Mouse (Mus musculus) CH12.LX (cell line): ENCODE data around the gene Ppip5k1. TPM values are rescaled to one million over a fixed set of nuclear protein-coding genes. Genes with fewer than 3 reads are reported as not detected.

ENCODE experiments used
- DNase-seq: peaks from one replicate; pipeline ENCODE4 v3.0.0-alpha.2; 2013; ENCODE audit errors: extremely low read depth
- H3K27ac ChIP-seq: 2 replicates; pipeline ENCODE4 v1.5.1; 2012; ENCODE audit warnings: low read depth, mild to moderate bottlenecking, control low read depth, moderate library complexity; ENCODE audit not compliant: insufficient read depth
- H3K27me3 ChIP-seq: replicated peaks from 2 replicates; pipeline ENCODE3; 2012; ENCODE audit warnings: inconsistent platforms
- H3K36me3 ChIP-seq, 2 experiments: replicated peaks in 1 of 2; 2 replicates each; pipeline versions ENCODE3 to v1.6.1; 2012; ENCODE audit warnings: inconsistent platforms in 1 of 2, low read length in 1 of 2, mild to moderate bottlenecking in 1 of 2, mixed read lengths in 1 of 2, moderate library complexity in 1 of 2; ENCODE audit not compliant: control insufficient read depth in 1 of 2, insufficient read depth in 1 of 2
- H3K4me1 ChIP-seq, 2 experiments: 2 replicates each; pipeline ENCODE4 v1.6.1; 2012; ENCODE audit warnings: inconsistent platforms in 1 of 2, moderate library complexity in 1 of 2; ENCODE audit not compliant: insufficient read depth in 2 of 2, control insufficient read depth in 1 of 2
- H3K4me2 ChIP-seq: 2 replicates; pipeline ENCODE4 v1.6.1; 2012; ENCODE audit warnings: low read depth, mild to moderate bottlenecking, control low read depth; ENCODE audit not compliant: poor library complexity, insufficient read depth, severe bottlenecking
- H3K4me3 ChIP-seq, 3 experiments: fragments of 150-350 bp in 1 of 3; sonication (generic) in 1 of 3; replicated peaks in 1 of 3; 2 replicates each; pipeline versions ENCODE3 to v1.5.1; 2011 to 2012; ENCODE audit warnings: low read depth in 2 of 3, low read length in 2 of 3, mild to moderate bottlenecking in 2 of 3, moderate library complexity in 2 of 3, control low read depth in 1 of 3, improper control_type of control experiment in 1 of 3, inconsistent platforms in 1 of 3, mixed read lengths in 1 of 3; ENCODE audit not compliant: poor library complexity in 1 of 3
- H3K79me2 ChIP-seq: replicated peaks from 2 replicates; pipeline ENCODE4 v1.6.1; 2012; ENCODE audit warnings: mild to moderate bottlenecking, moderate library complexity; ENCODE audit not compliant: control insufficient read depth, poor library complexity, insufficient read depth, severe bottlenecking; ENCODE audit errors: extremely low read depth
- H3K9ac ChIP-seq: 2 replicates; pipeline ENCODE4 v1.6.1; 2012; ENCODE audit warnings: low read depth, mild to moderate bottlenecking, control low read depth, moderate library complexity; ENCODE audit not compliant: insufficient read depth
- H3K9me3 ChIP-seq: replicated peaks from 2 replicates; pipeline ENCODE3; 2012; ENCODE audit warnings: low read length, inconsistent platforms, mixed read lengths
- BHLHE40 ChIP-seq: IDR thresholded peaks from 2 replicates; pipeline ENCODE4 v1.6.1; 2011; ENCODE audit warnings: mild to moderate bottlenecking, low read depth, low read length, improper control_type of control experiment
- E2F4 ChIP-seq: IDR thresholded peaks from 2 replicates; pipeline ENCODE4 v1.6.1; 2011; ENCODE audit warnings: low read depth, low read length, improper control_type of control experiment; ENCODE audit not compliant: insufficient replicate concordance
- EP300 ChIP-seq: IDR thresholded peaks from 2 replicates; pipeline ENCODE4 v1.6.1; 2011; ENCODE audit warnings: low read length, improper control_type of control experiment
- HCFC1 ChIP-seq: IDR thresholded peaks from 2 replicates; pipeline ENCODE4 v1.6.1; 2012; ENCODE audit warnings: low read depth, mild to moderate bottlenecking, inconsistent platforms, low read length, improper control_type of control experiment
- IRF4 ChIP-seq: IDR thresholded peaks from 2 replicates; pipeline ENCODE4 v1.6.1; 2014; ENCODE audit warnings: low read depth, mild to moderate bottlenecking, inconsistent platforms, low read length, improper control_type of control experiment
- JUN ChIP-seq: IDR thresholded peaks from 2 replicates; pipeline ENCODE4 v1.6.1; 2011; ENCODE audit warnings: low read depth, mild to moderate bottlenecking, low read length, improper control_type of control experiment, moderate library complexity; ENCODE audit not compliant: insufficient read depth
- KAT2A ChIP-seq: IDR thresholded peaks from 2 replicates; pipeline ENCODE4 v1.6.1; 2012; ENCODE audit warnings: low read length, improper control_type of control experiment, inconsistent platforms; ENCODE audit not compliant: insufficient replicate concordance
- MAFK ChIP-seq: IDR thresholded peaks from 2 replicates; pipeline ENCODE4 v1.6.1; 2011; ENCODE audit warnings: low read length, improper control_type of control experiment; ENCODE audit not compliant: insufficient replicate concordance
- MAX ChIP-seq: IDR thresholded peaks from 2 replicates; pipeline ENCODE4 v1.6.1; 2011; ENCODE audit warnings: low read length, improper control_type of control experiment
- MAZ ChIP-seq: IDR thresholded peaks from 2 replicates; pipeline ENCODE4 v1.6.1; 2012; ENCODE audit warnings: low read depth, mild to moderate bottlenecking, inconsistent platforms, low read length, improper control_type of control experiment, moderate library complexity
- MEF2A ChIP-seq: IDR thresholded peaks from 2 replicates; pipeline ENCODE4 v1.6.1; 2014; ENCODE audit warnings: low read depth, mild to moderate bottlenecking, inconsistent platforms, low read length, improper control_type of control experiment, borderline replicate concordance
- MXI1 ChIP-seq: IDR thresholded peaks from 2 replicates; pipeline ENCODE4 v1.6.1; 2011; ENCODE audit warnings: mild to moderate bottlenecking, low read depth, low read length, improper control_type of control experiment
- MYC ChIP-seq: IDR thresholded peaks from 2 replicates; pipeline ENCODE4 v1.6.1; 2011; ENCODE audit warnings: low read depth, mild to moderate bottlenecking, improper control_type of control experiment, low read length
- NELFE ChIP-seq: IDR thresholded peaks from 2 replicates; pipeline ENCODE4 v1.6.1; 2011; ENCODE audit warnings: low read depth, low read length, improper control_type of control experiment
- NRF1 ChIP-seq: IDR thresholded peaks from 2 replicates; pipeline ENCODE4 v1.6.1; 2014; ENCODE audit warnings: low read depth, mild to moderate bottlenecking, inconsistent platforms, low read length, improper control_type of control experiment, moderate library complexity
- POLR2A ChIP-seq: IDR thresholded peaks from 2 replicates; pipeline ENCODE4 v1.6.1; 2011; ENCODE audit warnings: low read depth, mild to moderate bottlenecking, improper control_type of control experiment, low read length
- RAD21 ChIP-seq: IDR thresholded peaks from 2 replicates; pipeline ENCODE4 v1.6.1; 2011; ENCODE audit warnings: low read depth, mild to moderate bottlenecking, low read length, improper control_type of control experiment, moderate library complexity
- RCOR1 ChIP-seq: conservative IDR thresholded peaks from 2 replicates; pipeline ENCODE4 v1.6.1; 2012; ENCODE audit warnings: low read depth, mild to moderate bottlenecking, inconsistent platforms, low read length, improper control_type of control experiment
- SIN3A ChIP-seq: IDR thresholded peaks from 2 replicates; pipeline ENCODE4 v1.6.1; 2012; ENCODE audit warnings: low read length, improper control_type of control experiment, inconsistent platforms
- SMC3 ChIP-seq: IDR thresholded peaks from 2 replicates; pipeline ENCODE4 v1.6.1; 2011; ENCODE audit warnings: low read depth, low read length, improper control_type of control experiment
- TBP ChIP-seq: conservative IDR thresholded peaks from 2 replicates; pipeline ENCODE4 v1.6.1; 2011; ENCODE audit warnings: low read depth, low read length, improper control_type of control experiment
- TCF12 ChIP-seq: IDR thresholded peaks from 2 replicates; pipeline ENCODE4 v1.6.1; 2014; ENCODE audit warnings: low read depth, mild to moderate bottlenecking, inconsistent platforms, low read length, improper control_type of control experiment
- UBTF ChIP-seq: IDR thresholded peaks from 2 replicates; pipeline ENCODE4 v1.6.1; 2012; ENCODE audit warnings: low read depth, mild to moderate bottlenecking, inconsistent platforms, low read length, improper control_type of control experiment, moderate library complexity
- USF2 ChIP-seq: conservative IDR thresholded peaks from 2 replicates; pipeline ENCODE4 v1.6.1; 2011; ENCODE audit warnings: low read depth, low read length, improper control_type of control experiment
- ZC3H11A ChIP-seq: IDR thresholded peaks from 2 replicates; pipeline ENCODE4 v1.6.1; 2012; ENCODE audit warnings: low read depth, mild to moderate bottlenecking, inconsistent platforms, low read length, improper control_type of control experiment
- ZKSCAN1 ChIP-seq: IDR thresholded peaks from 2 replicates; pipeline ENCODE4 v1.6.1; 2012; ENCODE audit warnings: low read depth, inconsistent platforms, low read length, improper control_type of control experiment, borderline replicate concordance
- dilution Hi-C: fragments of 300-500 bp; cut with MboI; formaldehyde crosslinking; loops from 2 replicates; pipeline ENCODE4 v1.14.3; 2020; ENCODE audit warnings: low sequenced_read_pairs; ENCODE audit not compliant: extremely low pct_unique_long_range_greater_than_20kb, extremely low pct_ligation_motif_present
- in situ Hi-C: fragments of 300-500 bp; cut with MboI; formaldehyde crosslinking; loops from 3 replicates; pipeline ENCODE4 v1.14.3; 2019; ENCODE audit warnings: low sequenced_read_pairs, low pct_ligation_motif_present, low pct_unique_long_range_greater_than_20kb, mixed read lengths
- polyA plus RNA-seq: library from polyadenylated mRNA; unstranded; fragments of >175 nt; gene quantifications from 2 replicates; pipeline ENCODE4 v1.2.1, GENCODE M21; 2012; ENCODE audit warnings: low read depth; ENCODE audit not compliant: insufficient read length
- total RNA-seq, 2 experiments: library from RNA; depleted of rRNA; stranded (reverse); fragments of 300-350 nt in 1 of 2; fragments of >200 nt in 1 of 2; gene quantifications; 2 replicates each; pipeline ENCODE4 v1.2.3; 2012 to 2014

Ppip5k1 gene
- total and polyA plus RNA-seq, 3 experiments = 4.6 to 11.9 (median 10.4) TPM

- Histone ChIP-seq H3K4me3 (no peak overlapping the region), H3K9me3 (no peaks in the 10 kb centered on the region), H3K27me3 (no peaks in the 10 kb centered on the region), H3K27ac (no peak overlapping the region), H3K79me2 (no peaks in the 10 kb centered on the region), H3K36me3 (peaks cover 0 to 26% of the 10 kb centered on the region in 2 experiments), H3K9ac (no peak overlapping the region), H3K4me1 (peaks cover 22 to 52% of the 10 kb centered on the region in 2 experiments), H3K4me2 (no peak overlapping the region)
- no peak for DNase-seq
- no peak for TF ChIP-seq ZKSCAN1
- TF ChIP-seq RCOR1 = no peak
- no peak for TF ChIP-seq NRF1
- no peak for TF ChIP-seq IRF4
- TF ChIP-seq MXI1 = no peak
- no peak for TF ChIP-seq NELFE
- no peak for TF ChIP-seq SMC3
- TF ChIP-seq TBP = no peak
- no peak for TF ChIP-seq POLR2A
- no peak for TF ChIP-seq TCF12
- TF ChIP-seq HCFC1 = no peak
- no peak for TF ChIP-seq UBTF
- TF ChIP-seq MYC = no peak
- TF ChIP-seq MEF2A = no peak
- no peak for TF ChIP-seq E2F4
- no peak for TF ChIP-seq MAZ
- in situ Hi-C loops = no loop called here
- dilution Hi-C loops = no loop called here
Observed at GRCm38 (mm10) chr2:121296754-121297231, 58.4 kb downstream of the Ppip5k1 start.

DNA sequence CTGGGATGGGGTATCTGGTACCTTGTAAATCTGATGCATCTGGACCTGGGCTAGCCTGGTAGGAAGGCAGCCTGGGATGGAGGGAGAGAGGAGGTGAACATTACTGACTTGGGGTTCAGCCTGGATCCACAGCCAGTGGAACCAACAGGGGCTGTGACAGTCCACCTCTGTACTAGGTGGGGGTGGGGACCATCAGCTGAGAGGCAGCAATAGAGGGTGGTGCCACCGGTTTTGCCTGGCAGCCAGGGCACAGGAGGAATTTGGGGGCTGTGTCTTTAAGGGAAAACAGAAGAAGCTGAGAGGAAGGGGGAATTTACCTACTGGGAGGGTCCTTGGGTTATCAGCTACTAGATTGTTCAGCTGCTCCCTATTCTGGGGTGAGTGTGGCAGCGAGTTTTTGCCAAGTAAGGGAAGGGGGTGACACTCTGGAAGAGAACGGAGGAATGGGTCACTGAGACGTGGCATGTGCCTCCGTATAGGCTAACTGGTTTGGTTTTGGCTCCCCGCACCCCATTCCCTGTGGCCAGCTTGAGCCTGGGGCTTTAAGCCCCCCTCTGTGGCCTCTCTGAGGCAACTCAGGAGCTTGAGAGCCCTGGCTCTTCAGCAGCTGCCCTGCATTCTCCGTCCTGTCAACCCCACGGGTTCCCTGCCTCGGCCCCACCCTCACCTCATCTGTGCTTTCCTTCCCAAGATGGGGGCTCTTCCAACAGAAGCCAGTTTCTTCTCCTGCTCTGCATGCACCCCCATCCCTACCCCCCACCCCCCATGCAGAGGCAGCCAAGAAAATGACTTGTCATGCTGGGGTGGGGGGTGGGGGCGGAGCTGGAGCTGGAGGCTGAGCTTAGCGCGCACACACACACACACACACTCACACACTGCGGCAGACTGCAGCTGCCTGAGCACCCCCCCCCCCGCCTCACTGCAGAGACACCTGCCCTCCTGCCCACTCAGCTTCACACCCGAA lies 59.3 kb downstream of the Ppip5k1 start:
- Histone ChIP-seq H3K27ac (no peak overlapping the region), H3K27me3 (peaks cover 3% of the 10 kb centered on the region), H3K4me1 (peaks cover 22 to 52% of the 10 kb centered on the region in 2 experiments), H3K9ac (no peak overlapping the region), H3K79me2 (no peaks in the 10 kb centered on the region), H3K9me3 (no peaks in the 10 kb centered on the region), H3K4me2 (peak overlapping the region; percentile 33; the same call in 1 of the 2 replicates), H3K36me3 (peaks cover 0 to 17% of the 10 kb centered on the region in 2 experiments), H3K4me3 (peak overlapping the region in 2 of 3 experiments; percentile 4 to 43)
- DNase-seq = no peak
- TF ChIP-seq HCFC1 (no peak), SMC3 (no peak), TCF12 (no peak), USF2 (no peak), POLR2A (no peak), MXI1 (no peak), UBTF (no peak), MAX (no peak), JUN (no peak), BHLHE40 (no peak), KAT2A (no peak), MEF2A (no peak), MAFK (no peak), RAD21 (no peak), EP300 (no peak), MYC (no peak), SIN3A (no peak), ZC3H11A (no peak), ZKSCAN1 (no peak)
- dilution Hi-C loops = no loop called here
- in situ Hi-C loops = no loop called here
